Mouse (Mus musculus): ENCODE results near the gene Methig1. TPM values are rescaled to one million over a fixed set of nuclear protein-coding genes. Genes with fewer than 3 reads are reported as not detected.
"Not testable (repeated sequence)": the region's sequence is repeated elsewhere in the genome, so short reads cannot be mapped to it uniquely, and the experiment has no call there.

Gene Methig1
- polyA plus RNA-seq, 1 experiment: not detected

DNA sequence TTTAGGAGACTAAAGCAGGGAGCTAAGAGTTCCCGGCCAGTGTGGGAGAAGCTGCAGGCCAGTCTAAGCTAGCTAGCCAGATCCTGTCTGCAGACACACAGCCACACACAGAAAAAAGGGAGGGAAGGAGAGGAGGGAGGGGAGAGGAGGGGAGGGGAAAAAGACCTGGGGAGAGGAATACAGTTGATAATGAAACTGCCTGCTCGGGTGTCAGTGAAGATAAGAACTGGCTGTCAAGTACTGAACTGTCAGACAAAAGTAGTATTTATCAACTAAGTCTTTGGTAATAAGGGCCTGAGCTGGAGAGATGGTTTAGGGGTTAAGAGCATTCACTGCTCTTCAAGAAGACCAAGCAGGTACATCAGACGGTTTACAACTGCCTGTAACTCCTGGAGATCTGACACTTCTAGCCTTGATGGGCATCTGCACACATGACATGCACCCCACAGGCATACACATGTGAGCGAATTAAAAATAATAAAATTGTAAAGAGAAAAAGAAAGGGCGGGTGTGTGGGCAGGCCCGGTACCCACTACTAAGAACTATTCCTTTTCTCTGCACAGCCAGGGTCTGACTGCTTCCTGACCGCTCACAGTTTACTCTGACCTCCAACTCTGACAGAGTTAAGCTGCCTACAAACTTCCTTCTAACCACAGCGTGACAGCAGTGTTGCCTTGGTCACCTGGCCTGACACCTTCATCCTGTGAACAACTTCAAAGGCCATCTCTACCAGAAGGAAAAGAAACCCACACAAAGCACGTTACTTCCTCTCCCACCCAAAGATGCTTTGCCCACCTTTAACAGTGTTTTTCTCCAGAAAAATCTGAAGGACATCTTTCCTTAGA, 67.2 kb downstream of the Methig1 start:
- WGBS: 54% methylated on average over 9 of the region's 9 CpGs
- DNase-seq (ENCODE audit: low read depth, low spot score): no peak

DNA sequence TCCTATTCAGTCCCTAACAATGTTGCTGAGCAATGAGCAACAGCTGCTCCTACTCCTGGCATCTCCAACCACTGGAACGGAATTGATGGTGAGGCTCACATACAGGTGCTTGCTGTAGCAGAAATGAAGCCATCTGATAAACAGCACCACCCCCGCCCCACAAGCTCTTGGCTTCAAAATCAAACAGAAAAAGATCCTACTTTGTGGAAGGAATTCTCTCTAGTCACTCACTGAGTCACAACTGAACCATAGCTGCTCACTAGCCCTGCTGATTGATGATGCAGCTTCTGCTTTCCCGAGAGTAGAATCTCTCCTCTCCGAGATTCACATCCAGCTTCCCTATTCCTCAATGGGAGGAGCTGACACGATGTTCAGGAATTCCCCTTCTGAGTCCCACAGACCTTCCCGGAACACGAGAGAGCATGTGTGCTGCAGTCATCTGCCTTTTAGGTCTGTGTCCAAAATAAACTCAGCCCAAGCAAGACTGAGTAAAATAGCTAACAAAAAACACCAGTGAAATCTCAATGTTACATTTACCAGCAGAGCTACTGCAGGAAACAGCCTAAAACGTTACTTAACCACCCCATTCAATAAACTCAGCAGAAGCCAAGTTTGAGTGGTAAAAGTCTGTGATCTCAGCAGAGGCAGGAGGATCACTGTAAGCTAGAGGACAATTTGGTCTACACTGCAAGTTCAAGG, 68.3 kb downstream of the Methig1 start:
- 9% methylated on average over 8 of the region's 8 CpGs for WGBS
- no peak for DNase-seq (ENCODE audit: low read depth, low spot score)

DNA sequence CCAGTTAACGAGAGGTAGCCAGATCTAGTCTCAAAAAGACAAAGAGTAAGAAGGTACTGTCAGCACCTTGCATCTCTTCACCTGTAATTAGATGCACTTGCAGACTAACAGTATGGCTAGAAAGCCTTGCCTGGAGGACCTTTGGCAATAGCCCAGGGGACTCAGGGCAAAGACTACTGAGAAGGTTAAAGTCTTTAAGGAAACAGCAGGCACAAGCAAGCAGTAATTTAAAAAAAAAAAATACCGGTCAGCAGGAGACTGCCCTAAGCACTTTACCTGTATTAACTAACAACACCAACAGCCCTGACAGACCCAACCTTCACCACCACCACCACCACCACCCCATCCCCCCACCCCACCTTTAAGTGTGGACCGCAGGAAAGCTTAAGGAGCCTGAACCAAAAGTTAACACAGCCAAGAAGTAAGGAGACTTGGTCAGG, 68.8 kb downstream of the Methig1 start, which contains the start of gene Gm5475:
Gene Gm5475 (plus strand): TSS at position 390 of the 440 bp plus-strand sequence.
- whole genome bisulfite sequencing: 10% methylated on average over 3 of the region's 3 CpGs
- DNase-seq (ENCODE audit: low read depth, low spot score): not testable (repeated sequence)

DNA sequence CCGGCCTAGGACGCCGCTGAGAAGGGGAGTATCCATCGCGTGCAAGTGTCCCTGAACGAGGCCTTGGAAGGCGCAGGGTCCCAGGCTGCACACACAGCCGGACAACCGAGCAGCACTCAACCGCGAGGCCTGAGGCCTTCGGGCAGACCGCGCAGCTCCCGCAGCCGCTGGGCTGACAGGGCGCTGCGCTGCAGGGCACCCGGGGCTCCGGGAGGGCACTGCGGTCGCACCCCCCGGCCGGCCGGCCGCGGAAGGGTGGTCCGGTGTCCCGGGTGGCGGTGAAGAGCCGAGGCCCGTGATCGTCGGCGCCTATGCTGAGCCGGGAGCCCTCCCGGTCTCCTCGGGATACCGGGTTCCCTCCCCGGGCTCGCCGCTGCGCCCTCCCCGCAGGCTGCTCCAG, 69.5 kb downstream of the Methig1 start:
- no peak for DNase-seq (ENCODE audit: low read depth, low spot score)
- under 1% methylated on average over 44 of the region's 44 CpGs for WGBS

DNA sequence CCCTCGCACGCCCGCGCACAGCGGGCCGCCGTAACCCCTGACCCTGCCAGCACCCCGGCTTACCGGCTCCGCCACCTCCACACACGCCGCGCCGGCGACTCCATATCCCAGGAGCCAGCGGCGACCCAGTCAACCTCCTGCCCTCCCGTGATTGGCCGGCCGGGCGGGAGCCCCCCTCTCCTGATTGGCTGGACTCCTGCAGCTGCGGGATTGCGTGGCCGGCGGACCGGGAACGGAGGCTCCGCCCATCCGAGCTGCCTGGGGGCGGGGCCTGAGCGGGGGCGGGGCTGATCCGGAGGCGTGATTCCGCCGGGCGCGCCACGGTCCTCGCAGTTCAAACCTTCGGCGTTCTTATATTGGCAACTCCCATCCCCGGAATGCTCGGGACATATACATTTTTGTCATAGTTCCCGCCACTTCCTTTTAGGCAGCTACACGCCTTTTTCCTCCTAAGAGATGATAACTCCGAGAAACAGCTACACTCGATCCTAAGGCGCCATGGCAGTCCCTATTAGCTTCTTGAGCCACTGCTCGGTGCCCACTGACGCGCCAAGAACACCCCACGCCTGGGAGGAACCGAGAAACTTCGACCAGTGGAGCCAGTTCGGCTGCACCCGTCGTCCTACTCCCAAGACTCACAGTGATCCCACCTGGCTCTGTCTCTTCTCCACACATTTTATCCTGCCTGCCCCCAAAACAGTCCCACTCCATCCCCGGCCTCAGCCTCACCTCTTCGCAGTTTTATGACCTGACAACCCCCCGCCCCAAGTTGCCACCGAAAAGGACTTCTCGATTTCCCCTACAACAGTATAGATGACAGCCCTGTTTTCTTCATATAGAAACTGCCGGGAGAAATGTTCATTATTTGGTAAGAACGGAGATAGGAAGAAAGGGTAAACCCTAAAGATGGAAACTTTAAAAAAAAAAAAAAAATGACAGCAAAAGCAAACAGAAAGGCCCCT, 70.2 kb downstream of the Methig1 start:
- DNase-seq (ENCODE audit: low read depth, low spot score): peak; percentile 80
- WGBS: under 1% methylated on average over 64 of the region's 65 CpGs

DNA sequence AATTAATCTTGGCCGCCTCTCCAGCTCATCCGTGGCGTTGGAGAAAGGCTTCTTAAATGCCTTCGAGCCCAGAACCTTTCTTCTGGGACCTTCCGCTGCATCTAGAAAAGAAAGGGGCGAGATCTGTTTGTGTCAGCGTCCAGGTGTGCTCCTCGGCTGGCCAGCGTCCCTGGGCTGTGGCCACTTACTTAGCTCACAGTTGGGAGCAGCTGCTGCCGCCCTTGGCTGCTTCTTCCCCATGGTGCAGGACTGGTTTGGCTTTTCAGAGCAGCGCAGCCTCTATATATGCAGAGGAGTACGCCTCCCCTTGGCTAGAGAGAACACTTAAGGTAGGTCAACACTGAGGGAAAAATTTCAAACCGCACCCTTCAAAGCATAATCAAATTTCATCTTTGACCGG, 71.0 kb downstream of the Methig1 start:
- 2% methylated on average over 14 of the region's 14 CpGs for WGBS
- no peak for DNase-seq (ENCODE audit: low read depth, low spot score)

DNA sequence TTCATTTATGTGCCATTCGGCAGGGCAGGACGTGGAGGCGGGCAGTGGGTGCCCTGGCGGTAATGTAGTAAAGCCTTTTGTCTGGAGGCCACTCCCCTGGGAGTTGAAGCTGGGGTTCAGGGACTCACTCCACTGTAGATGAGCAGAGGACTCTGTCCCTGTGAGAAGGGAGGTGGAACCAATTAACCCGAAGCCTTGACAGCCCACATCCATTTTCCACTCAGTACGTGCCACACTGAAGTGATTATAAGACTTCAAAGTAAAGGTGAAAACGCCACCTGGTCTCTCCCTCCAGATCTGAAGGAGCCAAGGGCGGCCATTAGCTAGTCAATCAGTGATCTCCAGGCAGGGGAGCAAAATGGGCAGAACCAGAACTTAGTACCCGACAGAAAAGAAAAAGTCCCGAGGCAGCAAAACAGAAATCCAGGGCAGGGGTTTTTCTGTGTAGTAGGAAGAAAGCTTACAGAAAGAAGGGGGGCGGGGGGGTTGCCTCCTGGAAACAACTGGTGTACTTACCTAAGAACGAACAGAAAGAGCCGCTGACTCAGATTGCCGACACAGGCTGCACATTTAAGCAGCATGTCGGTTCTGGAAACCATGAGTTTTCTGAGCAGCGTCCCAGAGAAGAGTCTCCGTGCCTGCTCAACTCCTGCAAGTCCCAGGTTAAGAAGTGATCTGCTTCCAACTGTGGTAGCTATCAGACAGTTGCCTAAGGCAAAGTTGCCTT, 71.6 kb downstream of the Methig1 start, which contains the start of gene Slc11a2:
Gene Slc11a2 (minus strand): TSS at position 677 of the 727 bp plus-strand sequence.
- DNase-seq (ENCODE audit: low read depth, low spot score): no peak
- WGBS: 34% methylated on average over 17 of the region's 17 CpGs

DNA sequence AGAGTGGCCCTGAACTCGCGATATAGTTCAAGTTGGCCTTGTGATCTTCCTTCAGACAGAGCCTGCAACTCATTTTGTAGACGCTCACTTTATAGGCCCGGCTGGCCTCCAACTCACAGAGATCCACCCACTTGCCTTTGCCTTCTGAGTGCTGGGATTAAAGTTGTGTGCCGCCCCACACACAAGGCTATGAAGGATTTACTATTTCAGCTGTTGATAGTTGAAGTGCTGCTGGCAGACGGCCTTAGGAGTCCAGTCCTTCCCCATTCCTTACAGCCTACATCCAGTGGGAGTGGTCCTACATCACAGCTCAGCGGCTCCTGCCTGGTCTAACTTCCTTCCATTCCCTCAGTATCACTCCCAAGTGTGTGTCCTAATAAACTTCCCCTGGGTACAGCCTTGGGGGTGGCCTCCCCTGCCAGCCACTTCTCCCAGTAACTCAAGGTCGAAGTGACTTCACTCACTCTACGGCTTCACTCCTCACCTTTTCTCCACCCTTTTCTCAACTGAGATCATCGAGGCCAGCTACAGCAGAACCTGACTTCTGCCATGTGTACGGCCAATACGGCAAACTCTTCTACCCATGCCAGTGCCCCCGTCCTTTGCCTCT, 75.5 kb downstream of the Methig1 start:
- DNase-seq (ENCODE audit: low read depth, low spot score): no peak
- 38% methylated on average over 13 of the region's 13 CpGs for WGBS

DNA sequence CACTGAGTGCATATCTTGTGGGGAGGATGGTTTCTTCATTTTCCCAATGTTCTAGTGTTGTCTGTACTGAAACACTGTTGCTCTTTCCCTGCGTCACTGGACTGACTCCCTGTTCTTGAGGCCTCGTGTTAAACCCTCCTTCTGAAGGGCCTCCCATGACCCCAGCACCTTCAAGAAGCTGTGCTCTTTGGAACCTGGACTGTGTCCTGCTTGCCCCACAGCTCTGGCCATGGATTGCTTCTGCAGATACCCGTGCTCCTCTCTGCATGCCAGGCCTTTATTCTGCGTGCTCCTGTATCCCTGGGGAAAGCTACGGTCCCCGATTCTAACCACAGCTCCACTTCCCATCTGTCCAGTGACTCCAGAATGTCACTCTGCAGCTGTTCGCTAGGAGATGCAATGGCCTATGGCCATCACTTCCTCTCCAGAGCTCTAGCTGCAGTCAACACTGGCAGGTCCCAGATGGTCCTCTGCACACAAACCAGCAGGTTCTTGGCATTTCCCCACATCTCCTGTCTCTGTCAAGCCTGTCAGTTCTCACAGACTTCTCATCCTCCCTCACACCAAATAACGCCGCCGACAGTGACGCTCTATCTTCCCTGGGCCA, 77.1 kb downstream of the Methig1 start:
- 66% methylated on average over 11 of the region's 11 CpGs for WGBS
- DNase-seq (ENCODE audit: low read depth, low spot score): no peak

DNA sequence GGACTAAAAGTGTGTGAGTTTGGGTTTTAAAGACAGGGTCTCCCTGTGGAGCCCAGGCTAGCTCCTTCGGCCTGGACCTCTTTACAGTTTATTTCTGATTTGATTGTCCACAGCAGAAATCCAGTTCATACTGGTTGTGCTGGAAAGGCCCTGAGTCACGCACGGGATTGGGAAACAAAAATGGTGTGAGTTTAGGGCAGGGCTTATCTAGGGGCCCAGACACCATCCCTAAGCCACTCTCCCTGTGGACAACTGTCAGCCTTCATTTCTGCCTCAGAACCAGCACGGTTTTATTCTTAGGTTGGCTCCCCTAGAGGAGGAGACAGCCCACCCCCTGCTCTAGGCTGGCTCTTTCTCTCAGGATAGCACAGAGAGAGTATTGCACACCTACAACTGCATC, 80.3 kb downstream of the Methig1 start:
- 71% methylated on average over 4 of the region's 4 CpGs for WGBS

More for the DNA sequence above, 80.3 kb downstream of the Methig1 start:
- DNase-seq (ENCODE audit: low read depth, low spot score): no peak

Other genes with a start within 250 kb of the Methig1 start
- 32.9 and 35.7 TPM in 2 replicates for gene Atf1, start 125.3 kb upstream of the Methig1 start, polyA plus RNA-seq (2012; rRNA removed)
- gene Tmprss12, start 72.3 kb upstream of the Methig1 start, polyA plus RNA-seq (2012; rRNA removed): not detected in 2 replicates
- gene Mettl7a1, start 49.0 kb upstream of the Methig1 start, polyA plus RNA-seq (2012; rRNA removed): 22.8 and 24.8 TPM in 2 replicates
- not detected in 2 replicates for gene Mettl7a3, start 18.2 kb upstream of the Methig1 start, polyA plus RNA-seq (2012; rRNA removed)
- gene Mettl7a2, start 51 bp downstream of the Methig1 start, polyA plus RNA-seq (2012; rRNA removed): not detected in 2 replicates
- not detected in 2 replicates for gene Higd1c, start 11.4 kb downstream of the Methig1 start, polyA plus RNA-seq (2012; rRNA removed)
- gene Gm5475, start 69.0 kb downstream of the Methig1 start, polyA plus RNA-seq (2012; rRNA removed): 0.07 and 0.18 TPM in 2 replicates
- 42.1 and 56.1 TPM in 2 replicates for gene Slc11a2, start 71.9 kb downstream of the Methig1 start, polyA plus RNA-seq (2012; rRNA removed)
- gene Letmd1, start 115.9 kb downstream of the Methig1 start, polyA plus RNA-seq (2012; rRNA removed): 30.1 and 36.7 TPM in 2 replicates
- 1.3 and 1.4 TPM in 2 replicates for gene Csrnp2, start 142.3 kb downstream of the Methig1 start, polyA plus RNA-seq (2012; rRNA removed)
- gene Tfcp2, start 198.9 kb downstream of the Methig1 start, polyA plus RNA-seq (2012; rRNA removed): 3.4 and 4.0 TPM in 2 replicates
- gene Pou6f1, start 246.8 kb downstream of the Methig1 start, polyA plus RNA-seq (2012; rRNA removed): 4.0 and 6.0 TPM in 2 replicates

Data from large intestine, adult 2 months (tissue).